Mouse (Mus musculus): Measurements from ENCODE around the gene Gpr137c. TPM values are rescaled to one million over a fixed set of nuclear protein-coding genes. Genes with fewer than 3 reads are reported as not detected.

Gene Gpr137c
- total RNA-seq (2021): 1 to 10 TPM; 4.9 to 5.5 TPM

GRCm38 (mm10) chr14:45219281-45220089 lies at the start of gene Gpr137c:
Gene Gpr137c (plus strand): TSS chr14:45219717.
- DNase-seq: peak; percentile 98

- no peak for DNase-seq
Measured at GRCm38 (mm10) chr14:45172260-45172659, 47.3 kb upstream of the Gpr137c start.

GRCm38 (mm10) chr14:45175012-45175740 lies 44.3 kb upstream of the Gpr137c start:
- no peak for DNase-seq

GRCm38 (mm10) chr14:45179186-45179585 lies 40.3 kb upstream of the Gpr137c start:
- no peak for DNase-seq

GRCm38 (mm10) chr14:45179606-45180005 lies 39.9 kb upstream of the Gpr137c start:
- no peak for DNase-seq

- DNase-seq: no peak
Measured at GRCm38 (mm10) chr14:45181611-45182010, 37.9 kb upstream of the Gpr137c start.

GRCm38 (mm10) chr14:45190999-45191398 lies 28.5 kb upstream of the Gpr137c start:
- no peak for DNase-seq

- no peak for DNase-seq
Measured at GRCm38 (mm10) chr14:45200607-45201006, 18.9 kb upstream of the Gpr137c start.

- DNase-seq: no peak
Measured at GRCm38 (mm10) chr14:45210683-45211082, 8.8 kb upstream of the Gpr137c start.

GRCm38 (mm10) chr14:45211431-45211830 lies 8.1 kb upstream of the Gpr137c start:
- DNase-seq: no peak

- no peak for DNase-seq
Measured at GRCm38 (mm10) chr14:45216711-45217340, 2.7 kb upstream of the Gpr137c start.

GRCm38 (mm10) chr14:45217693-45218092 lies 1.8 kb upstream of the Gpr137c start:
- DNase-seq: no peak

GRCm38 (mm10) chr14:45220090-45220956 lies 806 bp downstream of the Gpr137c start, which contains the start of gene Txndc16:
Gene Txndc16 (minus strand): TSS chr14:45220328.
- DNase-seq: peak; percentile 86

GRCm38 (mm10) chr14:45220957-45221630 lies 1.6 kb downstream of the Gpr137c start:
- no peak for DNase-seq

- no peak for DNase-seq
Measured at GRCm38 (mm10) chr14:45239042-45239441, 19.5 kb downstream of the Gpr137c start.

GRCm38 (mm10) chr14:45241613-45242012 lies 22.1 kb downstream of the Gpr137c start:
- no peak for DNase-seq

GRCm38 (mm10) chr14:45251548-45252076 lies 32.1 kb downstream of the Gpr137c start:
- DNase-seq: no peak

GRCm38 (mm10) chr14:45263831-45264592 lies 44.5 kb downstream of the Gpr137c start:
- no peak for DNase-seq

- DNase-seq: no peak
Measured at GRCm38 (mm10) chr14:45275816-45276215, 56.3 kb downstream of the Gpr137c start.

GRCm38 (mm10) chr14:45282066-45282465 lies 62.5 kb downstream of the Gpr137c start:
- DNase-seq: no peak
